Mouse (Mus musculus): ENCODE data around the gene Zfp961. TPM values are rescaled to one million over a fixed set of nuclear protein-coding genes. Genes with fewer than 3 reads are reported as not detected.
"Not testable (repeated sequence)": the region's sequence is repeated elsewhere in the genome, so short reads cannot be mapped to it uniquely, and the experiment has no call there.

The Zfp961 gene
- total RNA-seq, 4 experiments from 2014 or later = 22.0 to 30.6 (median 27.0) TPM

DNA sequence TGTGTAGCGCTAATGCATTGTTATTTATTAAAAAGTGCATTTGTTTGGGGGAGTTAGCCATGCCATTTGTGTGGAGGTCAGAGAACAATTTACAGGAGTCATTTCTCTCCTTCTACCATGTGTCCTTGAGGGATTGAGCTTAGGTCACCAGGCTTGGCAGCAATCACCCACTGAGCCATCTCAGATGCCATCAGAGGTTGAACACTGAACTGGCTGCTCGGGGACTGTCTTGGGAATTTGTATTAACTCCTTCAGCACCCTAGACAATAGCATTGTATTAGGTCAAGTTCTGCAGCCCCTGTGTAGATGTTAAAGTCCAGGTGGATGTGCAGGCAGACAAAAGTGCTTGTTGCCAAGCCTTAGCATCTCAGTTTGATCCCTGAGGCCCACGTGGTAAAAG lies 13.2 kb downstream of the Zfp961 start:
- DNase-seq = peak; percentile 60

DNA sequence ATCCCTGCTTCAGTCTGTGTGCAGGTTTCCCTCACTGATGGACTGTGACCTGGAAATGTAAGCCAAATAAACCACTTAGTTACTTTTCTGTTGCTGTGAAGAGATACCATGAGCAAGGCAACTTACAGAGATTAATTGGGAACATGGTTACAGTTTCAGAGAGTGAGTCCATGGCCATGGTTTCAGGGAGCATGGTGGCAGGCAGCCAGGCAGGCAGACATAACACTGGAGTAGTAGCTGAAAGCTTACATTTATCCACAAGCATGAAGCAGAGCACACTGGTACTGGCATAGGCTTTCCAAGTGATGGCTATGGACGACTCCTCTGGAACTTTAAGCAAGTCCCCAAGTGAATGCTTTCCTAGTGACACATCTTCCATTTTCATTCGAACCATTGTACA lies 14.3 kb downstream of the Zfp961 start:
- DNase-seq = peak; percentile 40

- DNase-seq = no peak
Measured at GRCm38 (mm10) chr8:71966411-71966810, 15.6 kb downstream of the Zfp961 start.

DNA sequence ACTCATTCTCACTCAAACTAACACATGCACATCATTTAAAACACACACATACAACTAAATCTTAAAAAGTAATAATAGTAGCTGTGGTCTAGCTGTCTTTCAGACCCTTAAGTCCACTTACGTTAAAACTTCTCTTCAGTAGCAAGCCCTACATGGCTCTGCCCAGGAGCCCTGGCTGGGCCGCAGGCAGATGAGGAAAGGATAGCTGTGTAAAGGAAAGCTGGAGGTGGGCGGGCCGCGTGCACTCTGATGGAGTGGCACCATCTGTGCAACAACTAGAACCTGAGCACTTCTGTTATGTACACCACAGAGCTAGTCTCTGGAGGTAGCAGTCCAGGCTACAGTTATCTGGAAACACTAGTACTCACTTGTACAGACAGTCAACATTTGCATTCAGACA lies 16.4 kb downstream of the Zfp961 start:
- no peak for DNase-seq

DNA sequence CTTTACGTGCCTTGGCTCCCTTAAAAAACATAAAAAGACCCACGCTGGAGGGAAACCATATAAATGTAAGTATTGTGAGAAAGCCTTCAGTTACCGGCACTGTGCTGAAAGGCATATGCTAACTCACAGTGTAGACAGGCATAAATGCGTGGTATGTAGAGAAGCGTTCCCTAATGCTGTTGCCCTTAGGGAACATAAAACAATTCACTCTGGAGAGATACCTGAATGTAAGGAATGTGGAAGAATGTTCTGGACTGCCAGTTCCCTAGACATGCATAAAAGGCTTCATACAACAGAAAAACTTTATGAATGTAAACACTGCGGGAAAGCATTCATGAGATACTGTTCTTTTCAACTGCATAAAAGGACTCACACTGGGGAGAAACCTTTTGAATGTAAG lies 17.3 kb downstream of the Zfp961 start:
- DNase-seq = no peak

GRCm38 (mm10) chr8:71968636-71969035 lies 17.8 kb downstream of the Zfp961 start:
- DNase-seq = no peak

GRCm38 (mm10) chr8:71971945-71972344 lies 21.1 kb downstream of the Zfp961 start:
- DNase-seq = no peak

- no peak for DNase-seq
Measured at GRCm38 (mm10) chr8:71974211-71974610, 23.4 kb downstream of the Zfp961 start.

- no peak for DNase-seq
Measured at GRCm38 (mm10) chr8:71981032-71981431, 30.2 kb downstream of the Zfp961 start.

DNA sequence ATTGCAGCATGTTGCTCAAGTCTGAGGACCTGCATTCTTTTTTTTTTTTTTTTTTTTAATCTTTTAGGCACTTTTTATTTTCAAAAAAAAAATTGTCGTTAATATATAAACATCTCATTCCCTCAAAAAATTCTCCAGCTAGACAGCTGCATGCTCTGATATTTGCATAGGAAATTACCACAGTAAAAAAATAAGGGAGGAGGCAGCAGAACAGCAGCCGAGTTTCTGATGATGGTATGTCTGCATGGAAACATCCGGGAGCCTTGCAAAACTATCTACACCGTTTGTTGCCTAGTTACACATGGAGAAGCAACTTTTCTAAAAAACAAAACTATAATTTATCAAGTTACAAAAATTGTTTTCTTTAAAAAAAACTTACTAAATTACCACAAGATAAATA lies 30.6 kb downstream of the Zfp961 start:
- no peak for DNase-seq

GRCm38 (mm10) chr8:71984601-71985000 lies 33.8 kb downstream of the Zfp961 start:
- no peak for DNase-seq

GRCm38 (mm10) chr8:71988110-71988866 lies 37.5 kb downstream of the Zfp961 start:
- DNase-seq = peak; percentile 41

DNA sequence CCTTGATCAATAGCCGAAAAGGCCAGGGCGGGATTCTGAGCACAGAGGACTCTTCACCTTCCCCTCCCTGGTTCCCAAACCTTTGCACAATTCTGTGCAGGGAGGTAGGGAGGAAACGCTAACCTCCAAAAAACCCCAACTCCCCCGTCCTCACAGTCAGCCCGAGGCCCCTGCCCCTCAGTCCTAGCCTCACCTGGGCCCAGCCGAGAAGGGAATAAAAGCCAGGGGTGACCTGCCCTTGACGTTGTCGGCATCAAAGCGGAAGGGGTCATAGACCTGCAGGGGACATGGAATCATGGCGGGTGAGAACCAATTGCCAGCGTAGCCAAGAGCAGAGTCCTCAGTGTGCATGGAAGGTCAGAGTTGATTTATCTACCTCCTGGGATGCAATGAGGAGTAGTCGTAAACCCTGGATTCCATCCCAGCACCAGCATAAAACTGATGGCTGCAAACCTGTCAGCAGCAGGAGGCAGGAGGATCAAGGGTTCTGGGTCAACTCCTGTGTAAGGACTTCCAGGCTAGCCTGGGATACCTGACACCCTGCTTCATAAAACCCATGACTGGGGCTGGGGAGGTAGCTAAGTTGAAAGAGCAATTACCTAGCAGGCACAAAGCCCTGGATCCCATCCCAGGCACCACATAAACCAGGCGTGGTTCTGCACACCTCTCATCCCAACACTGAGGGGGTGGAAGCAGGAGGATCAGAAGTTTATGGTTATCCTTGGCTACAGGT lies 38.2 kb downstream of the Zfp961 start:
- DNase-seq = no peak

DNA sequence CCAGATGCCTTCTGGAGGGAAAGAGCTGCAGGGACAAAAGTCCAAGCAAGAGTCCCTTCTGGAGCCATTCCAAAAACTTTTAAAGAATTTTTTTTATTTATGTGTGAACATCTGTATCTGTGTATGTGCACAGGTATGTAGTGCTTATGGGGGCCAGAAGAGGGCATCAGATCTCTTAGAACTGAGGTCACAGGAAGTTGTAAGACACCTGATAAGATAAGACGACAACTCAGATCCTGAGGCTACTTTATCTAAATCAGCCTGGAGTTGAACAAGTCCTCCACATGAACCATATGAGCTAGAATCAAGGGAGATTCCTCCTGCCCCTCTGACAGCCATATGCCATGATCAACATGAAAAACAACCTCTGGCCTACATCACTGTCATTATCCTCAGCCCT lies 48.6 kb downstream of the Zfp961 start:
- no peak for DNase-seq

GRCm38 (mm10) chr8:72000223-72000622 lies 49.4 kb downstream of the Zfp961 start:
- no peak for DNase-seq

GRCm38 (mm10) chr8:72002942-72003341 lies 52.1 kb downstream of the Zfp961 start:
- DNase-seq = no peak

DNA sequence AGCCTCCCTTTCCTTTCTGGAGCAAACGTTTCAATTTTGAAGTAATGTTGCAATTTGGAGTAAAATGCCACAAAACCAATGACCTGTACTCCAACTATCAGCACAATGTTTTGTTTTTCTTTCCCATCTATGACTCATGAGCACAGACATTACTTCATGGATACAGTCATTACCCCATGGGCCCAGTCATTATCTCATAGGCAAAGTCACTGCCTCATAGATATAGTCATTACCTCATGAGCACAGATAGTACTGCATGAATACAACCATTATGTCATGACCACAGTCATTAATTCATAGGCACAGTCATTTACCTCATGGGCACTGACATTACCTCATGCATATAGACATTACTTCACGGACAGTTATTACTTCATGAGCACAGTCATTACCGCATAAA lies 55.1 kb downstream of the Zfp961 start:
- DNase-seq = no peak

- DNase-seq = no peak
Measured at GRCm38 (mm10) chr8:72006763-72007162, 55.9 kb downstream of the Zfp961 start.

- no peak for DNase-seq
Measured at GRCm38 (mm10) chr8:72008134-72008641, 57.4 kb downstream of the Zfp961 start.

DNA sequence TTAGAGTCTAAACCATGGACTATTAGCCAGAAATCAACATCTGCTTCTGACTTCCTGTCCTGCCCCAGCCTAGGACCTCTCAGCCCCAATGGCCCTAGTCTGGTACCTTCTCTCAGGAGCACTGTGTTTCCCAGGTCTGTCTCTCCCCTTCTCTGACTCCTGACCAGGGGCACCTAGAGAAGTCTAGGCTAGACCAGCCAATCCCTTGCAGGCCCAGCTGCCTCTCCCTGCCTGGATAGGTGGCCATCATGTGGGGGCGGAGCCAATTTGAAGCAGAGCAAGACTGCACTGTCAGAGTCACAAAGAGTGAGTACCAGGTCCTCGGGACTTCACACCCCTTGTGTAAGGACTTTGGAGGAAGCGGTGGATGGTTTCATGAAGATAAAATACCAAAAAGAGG lies 58.6 kb downstream of the Zfp961 start, which contains the start of gene Cyp4f18:
TSS of gene Cyp4f18 (minus strand) at position 154 of the 400 bp plus-strand sequence.
- DNase-seq = peak; percentile 27

GRCm38 (mm10) chr8:72013506-72014228 lies 62.8 kb downstream of the Zfp961 start:
- peak; percentile 56 for DNase-seq

DNA sequence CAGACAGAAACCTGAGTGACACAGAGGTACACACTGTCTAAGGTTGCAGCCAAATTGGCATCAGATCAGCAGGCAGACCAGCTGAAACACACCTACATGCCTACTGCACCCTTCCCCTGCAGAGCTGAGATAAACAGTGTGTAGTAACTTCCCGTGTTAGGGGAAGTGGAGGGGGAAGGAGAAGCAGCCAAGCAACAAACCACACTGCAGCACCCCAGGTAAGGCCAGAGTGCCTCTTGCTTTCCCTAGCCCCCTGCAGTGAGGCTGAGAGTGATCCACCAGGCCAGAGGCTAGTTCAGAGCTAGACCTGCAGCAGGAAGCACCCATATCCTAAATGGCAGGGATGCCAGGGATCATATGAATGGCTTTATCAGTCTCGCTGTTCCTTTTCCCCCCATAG lies 66.5 kb downstream of the Zfp961 start:
- DNase-seq = not testable (repeated sequence)

DNA sequence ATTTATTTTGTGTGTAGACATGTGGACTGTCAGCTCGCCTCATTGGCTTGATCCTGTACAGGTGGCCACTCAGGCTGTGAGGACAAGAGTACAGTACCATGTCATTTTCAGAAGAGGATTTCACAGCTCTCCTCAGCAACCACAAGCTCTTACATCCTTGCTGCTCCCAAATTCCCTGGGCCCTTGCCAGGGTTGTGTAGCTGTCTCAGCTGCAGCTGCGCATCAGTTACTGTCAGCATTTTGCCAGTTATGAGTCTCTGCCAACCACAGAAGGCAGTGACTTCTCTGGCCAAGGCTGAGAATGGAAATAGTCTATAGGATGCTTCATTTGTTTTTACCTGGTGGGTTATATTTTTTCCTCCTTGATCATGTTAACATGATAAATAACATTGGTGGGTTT lies 67.3 kb downstream of the Zfp961 start:
- DNase-seq = no peak

Measured in adrenal gland, adult 8-10 months (tissue).